Mouse (Mus musculus) ES-Bruce4 (cell line): ENCODE measurements at regions not wholly inside any gene's neighbourhood (a gene's known extent, or its start where the extent isn't known, plus 50 kb on each side); places are given as distances from the start of the nearest gene placed in this dataset.

ENCODE experiments used
- CTCF ChIP-seq: IDR thresholded peaks from one replicate; pipeline ENCODE4 v1.8.1; 2011; ENCODE audit warnings: low read depth, low read length
- EP300 ChIP-seq: IDR thresholded peaks from 2 replicates; pipeline ENCODE4 v1.6.1; 2011; ENCODE audit warnings: low read depth, low read length; ENCODE audit not compliant: insufficient read depth
- POLR2A ChIP-seq: IDR thresholded peaks from one replicate; pipeline ENCODE4 v1.8.1; 2011; ENCODE audit warnings: low read length; ENCODE audit not compliant: insufficient read depth

DNA sequence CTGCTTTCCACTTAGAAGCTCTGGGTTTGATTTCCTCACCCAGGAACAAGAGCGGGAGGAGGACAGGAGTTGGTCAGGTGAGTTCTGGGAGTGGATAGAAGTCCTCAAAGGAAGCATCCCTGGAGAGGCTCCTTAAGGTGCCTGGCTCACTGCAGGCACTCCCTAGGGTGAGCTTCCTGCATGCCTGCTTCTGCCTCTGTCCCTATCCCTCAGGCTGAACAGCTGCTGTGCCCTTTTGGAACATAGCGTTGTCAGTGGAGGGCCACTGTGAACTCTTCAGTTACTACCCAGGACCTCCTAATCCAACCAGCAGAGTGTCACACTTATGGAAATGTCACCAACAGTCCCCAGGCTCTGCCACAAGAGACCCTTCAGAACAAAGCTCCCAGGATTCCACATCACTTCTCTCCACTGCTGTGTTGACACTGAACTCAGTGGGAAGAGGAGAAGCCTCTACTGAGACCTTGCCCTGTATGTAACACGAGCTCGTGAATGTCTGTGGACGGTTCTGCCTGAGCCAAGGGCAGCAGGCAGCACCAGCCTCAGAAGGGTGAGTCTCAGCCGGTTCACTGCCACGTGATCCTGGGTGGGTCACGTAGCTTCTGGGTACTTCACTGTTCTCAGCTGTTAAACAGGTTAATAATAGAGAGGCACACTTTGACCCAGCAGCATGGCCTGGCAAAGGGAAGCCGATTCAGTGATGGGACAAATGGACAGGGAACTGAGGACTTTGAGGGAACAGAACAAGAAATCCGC, 86.7 kb upstream of the 1700016C15Rik start:
- no peak for TF ChIP-seq CTCF
- no peak for TF ChIP-seq EP300
- TF ChIP-seq POLR2A: no peak
